Mouse (Mus musculus): ENCODE measurements around the gene St3gal3.

St3gal3 gene

GRCm38 (mm10) chr4:118017021-118017805, 117.5 kb downstream of the St3gal3 start:
- no peak for DNase-seq

GRCm38 (mm10) chr4:118016323-118016911, 118.3 kb downstream of the St3gal3 start:
- DNase-seq = no peak

GRCm38 (mm10) chr4:118015636-118016035, 119.1 kb downstream of the St3gal3 start:
- DNase-seq = no peak

GRCm38 (mm10) chr4:118015126-118015525, 119.6 kb downstream of the St3gal3 start:
- no peak for DNase-seq

- DNase-seq = no peak
Observed at GRCm38 (mm10) chr4:118010661-118011173, 124.0 kb downstream of the St3gal3 start.

- DNase-seq = no peak
Observed at GRCm38 (mm10) chr4:118008433-118009033, 126.2 kb downstream of the St3gal3 start.

GRCm38 (mm10) chr4:118001355-118001754, 133.4 kb downstream of the St3gal3 start:
- DNase-seq = no peak

GRCm38 (mm10) chr4:118000605-118001208, 134.0 kb downstream of the St3gal3 start:
- no peak for DNase-seq

- no peak for DNase-seq
Observed at GRCm38 (mm10) chr4:117999951-118000350, 134.8 kb downstream of the St3gal3 start.

GRCm38 (mm10) chr4:117997381-117998269, 137.1 kb downstream of the St3gal3 start:
- no peak for DNase-seq

- DNase-seq = no peak
Observed at GRCm38 (mm10) chr4:117996701-117997100, 138.0 kb downstream of the St3gal3 start.

- DNase-seq = no peak
Observed at GRCm38 (mm10) chr4:117995461-117995860, 139.3 kb downstream of the St3gal3 start.

GRCm38 (mm10) chr4:117993421-117993820, 141.3 kb downstream of the St3gal3 start:
- DNase-seq = no peak

GRCm38 (mm10) chr4:117992872-117993271, 141.8 kb downstream of the St3gal3 start:
- no peak for DNase-seq

GRCm38 (mm10) chr4:117992036-117992435, 142.7 kb downstream of the St3gal3 start:
- DNase-seq = no peak

GRCm38 (mm10) chr4:117991055-117991627, 143.6 kb downstream of the St3gal3 start:
- DNase-seq = no peak

- DNase-seq = no peak
Observed at GRCm38 (mm10) chr4:117990571-117990970, 144.1 kb downstream of the St3gal3 start.

- DNase-seq = no peak
Observed at GRCm38 (mm10) chr4:117989801-117990200, 144.9 kb downstream of the St3gal3 start.

- no peak for DNase-seq
Observed at GRCm38 (mm10) chr4:117986766-117987165, 147.9 kb downstream of the St3gal3 start.

GRCm38 (mm10) chr4:117984993-117985587, 149.6 kb downstream of the St3gal3 start:
- DNase-seq = no peak

GRCm38 (mm10) chr4:117984206-117984605, 150.5 kb downstream of the St3gal3 start:
- no peak for DNase-seq

Measured in thymus, postnatal 36 days (tissue).